Mouse (Mus musculus): ENCODE data around the gene Proser3. TPM values are rescaled to one million over a fixed set of nuclear protein-coding genes. Genes with fewer than 3 reads are reported as not detected.

Proser3 gene
- polyA plus RNA-seq, 1 experiment from 2014 or later: 8.7 TPM

- WGBS: 82% methylated on average over 22 of the region's 22 CpGs
- Histone ChIP-seq H3K36me3 (peaks cover 16% of the 10 kb centered on the region), H3K27me3 (replicated peaks) (no peaks in the 10 kb centered on the region), H3K4me2 (replicated peaks) (peak overlapping the region; percentile 91), H3K9ac (peak overlapping the region; percentile 62), H3K9me3 (no peaks in the 10 kb centered on the region), H3K27ac (0 out of 2 replicates have a peak overlapping the region, but pooled peaks have one; percentile 82), H3K4me1 (replicated peaks) (peaks cover 23% of the 10 kb centered on the region), H3K4me3 (replicated peaks) (peak overlapping the region; percentile 57)
- no peak for ATAC-seq
Measured at GRCm38 (mm10) chr7:30553810-30554584, 1.9 kb upstream of the Proser3 start.

DNA sequence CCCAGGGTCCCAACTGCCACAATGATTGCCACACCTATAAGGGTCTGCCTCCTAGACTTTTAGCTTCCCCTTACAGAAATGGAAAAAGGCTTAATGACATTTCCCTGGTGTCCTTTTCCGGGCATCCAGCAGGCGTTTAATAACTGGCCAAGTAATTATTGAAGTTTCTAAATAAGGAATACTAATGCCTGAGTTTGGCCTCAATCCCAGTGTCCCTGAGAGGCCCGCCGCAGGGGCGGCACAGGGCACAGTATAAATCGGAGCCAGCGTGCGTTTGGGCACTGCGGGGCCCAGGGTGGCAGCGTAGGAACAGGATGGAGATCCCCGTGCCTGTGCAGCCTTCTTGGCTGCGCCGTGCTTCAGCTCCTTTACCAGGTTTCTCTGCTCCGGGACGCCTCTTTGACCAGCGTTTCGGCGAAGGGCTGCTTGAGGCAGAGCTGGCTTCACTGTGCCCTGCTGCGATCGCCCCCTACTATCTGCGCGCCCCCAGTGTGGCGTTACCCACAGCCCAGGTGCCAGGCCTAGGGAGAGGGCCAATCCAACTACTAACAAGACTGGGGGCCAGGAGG lies 1.0 kb upstream of the Proser3 start:
- Histone ChIP-seq H3K4me3 (replicated peaks) (peak overlapping the region; percentile 57), H3K4me2 (replicated peaks) (peak overlapping the region; percentile 91), H3K36me3 (peaks cover 16% of the 10 kb centered on the region), H3K27me3 (replicated peaks) (no peaks in the 10 kb centered on the region), H3K4me1 (replicated peaks) (peaks cover 15% of the 10 kb centered on the region), H3K9me3 (no peaks in the 10 kb centered on the region), H3K9ac (peak overlapping the region; percentile 62), H3K27ac (peak overlapping the region; percentile 82)
- under 1% methylated on average over 23 of the region's 23 CpGs for WGBS
- peak; percentile 40 for ATAC-seq

GRCm38 (mm10) chr7:30551445-30552101 lies 526 bp downstream of the Proser3 start:
- Histone ChIP-seq H3K4me3 (replicated peaks) (peak overlapping the region; percentile 57), H3K27ac (peak overlapping the region; percentile 96), H3K4me2 (replicated peaks) (peak overlapping the region; percentile 52), H3K9me3 (no peaks in the 10 kb centered on the region), H3K27me3 (replicated peaks) (no peaks in the 10 kb centered on the region), H3K9ac (peak overlapping the region; percentile 67), H3K36me3 (peaks cover 14% of the 10 kb centered on the region), H3K4me1 (replicated peaks) (peaks cover 12% of the 10 kb centered on the region)
- ATAC-seq: peak; percentile 72
- WGBS: 2% methylated on average over 10 of the region's 10 CpGs

DNA sequence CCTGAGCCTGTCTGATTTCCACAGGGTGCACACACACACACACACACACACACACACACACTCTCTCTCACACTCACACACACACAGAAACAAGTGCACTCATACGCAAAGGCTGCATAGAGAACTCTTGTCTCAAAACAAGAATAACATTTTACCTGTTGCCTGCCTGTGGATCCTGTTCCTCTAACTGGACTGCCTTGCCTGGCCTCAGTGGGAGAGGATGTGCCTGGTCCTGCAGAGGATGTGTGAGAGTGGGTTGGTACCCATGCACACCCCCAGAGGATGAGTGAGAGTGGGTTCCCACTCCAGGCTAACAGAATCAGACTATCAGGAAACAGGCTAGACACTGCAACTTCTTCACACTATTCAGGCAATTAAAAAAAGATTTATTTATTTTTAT lies 1.5 kb downstream of the Proser3 start:
- WGBS: 100% methylated on average over 1 of the region's 1 CpGs
- H3K4me1 ChIP-seq (replicated peaks): peaks cover 12% of the 10 kb centered on the region
- H3K27me3 ChIP-seq (replicated peaks): no peaks in the 10 kb centered on the region
- no peak overlapping the region for H3K27ac ChIP-seq
- no peaks in the 10 kb centered on the region for H3K9me3 ChIP-seq
- no peak for ATAC-seq
- no peak overlapping the region for H3K9ac ChIP-seq
- H3K4me2 ChIP-seq (replicated peaks): 0 out of 2 replicates have a peak overlapping the region, but pooled peaks have one; percentile 52
- H3K36me3 ChIP-seq: peaks cover 12% of the 10 kb centered on the region; the same call in 1 of the 2 replicates
- no peak overlapping the region for H3K4me3 ChIP-seq (replicated peaks)

DNA sequence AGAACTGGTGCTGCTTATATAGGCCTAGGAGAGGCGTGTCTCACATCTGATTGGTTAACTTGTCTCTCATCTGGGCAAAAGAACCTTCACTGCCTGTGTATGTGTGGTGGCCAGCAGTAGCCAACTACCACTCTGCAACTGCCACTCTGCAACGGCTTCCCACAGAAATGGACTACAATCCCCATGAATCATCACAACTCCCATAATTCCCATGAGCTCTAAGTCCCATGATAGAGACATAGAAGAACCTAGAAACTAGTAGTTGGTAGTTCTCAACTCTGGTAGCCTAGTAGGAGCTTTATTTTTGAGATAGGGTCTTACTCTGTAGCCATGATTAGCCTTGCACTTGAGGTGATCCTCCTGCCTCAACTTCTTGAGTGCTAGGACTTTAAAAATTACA lies 2.2 kb downstream of the Proser3 start:
- peaks cover 12% of the 10 kb centered on the region for H3K4me1 ChIP-seq (replicated peaks)
- no peak overlapping the region for H3K27ac ChIP-seq
- no peak overlapping the region for H3K9ac ChIP-seq
- ATAC-seq: no peak
- H3K4me3 ChIP-seq (replicated peaks): no peak overlapping the region
- H3K4me2 ChIP-seq (replicated peaks): no peak overlapping the region
- 82% methylated on average over 2 of the region's 2 CpGs for WGBS
- H3K27me3 ChIP-seq (replicated peaks): no peaks in the 10 kb centered on the region
- 0 out of 2 replicates have a peak, but pooled peaks cover 9% of the 10 kb centered on the region for H3K36me3 ChIP-seq
- H3K9me3 ChIP-seq: no peaks in the 10 kb centered on the region

- Histone ChIP-seq H3K4me1 (replicated peaks) (no peaks in the 10 kb centered on the region), H3K27me3 (replicated peaks) (no peaks in the 10 kb centered on the region), H3K4me3 (replicated peaks) (no peak overlapping the region), H3K9me3 (no peaks in the 10 kb centered on the region), H3K27ac (no peak overlapping the region), H3K36me3 (peaks cover 18% of the 10 kb centered on the region), H3K9ac (no peak overlapping the region), H3K4me2 (replicated peaks) (no peak overlapping the region)
- ATAC-seq: no peak
- WGBS: 88% methylated on average over 2 of the region's 2 CpGs
Measured at GRCm38 (mm10) chr7:30544327-30544726, 7.8 kb downstream of the Proser3 start.

DNA sequence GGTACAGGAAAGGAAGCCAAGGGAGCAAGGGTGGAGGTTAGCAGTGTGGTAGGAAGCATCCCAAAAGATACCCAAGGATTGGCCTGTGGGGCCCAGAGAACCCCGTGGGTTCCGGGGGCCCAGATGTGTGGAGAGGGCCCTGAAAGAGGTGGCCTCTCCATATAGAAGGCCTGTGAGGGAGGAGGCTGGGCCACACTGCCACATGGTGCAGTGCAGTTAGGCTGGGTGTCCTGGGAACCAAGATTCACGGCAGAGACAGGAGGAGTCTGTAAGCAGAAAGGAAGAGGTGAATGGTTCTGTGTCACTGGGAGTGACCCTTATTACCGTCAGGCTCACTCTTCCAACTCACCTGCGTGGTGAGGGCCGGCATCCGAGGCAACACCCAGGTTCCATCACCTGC lies 11.5 kb downstream of the Proser3 start:
- ATAC-seq: no peak
- no peak overlapping the region for H3K27ac ChIP-seq
- no peaks in the 10 kb centered on the region for H3K4me1 ChIP-seq (replicated peaks)
- H3K9me3 ChIP-seq: no peaks in the 10 kb centered on the region
- H3K9ac ChIP-seq: no peak overlapping the region
- no peaks in the 10 kb centered on the region for H3K27me3 ChIP-seq (replicated peaks)
- H3K4me2 ChIP-seq (replicated peaks): no peak overlapping the region
- no peak overlapping the region for H3K4me3 ChIP-seq (replicated peaks)
- H3K36me3 ChIP-seq: peaks cover 12% of the 10 kb centered on the region
- WGBS: 89% methylated on average over 7 of the region's 7 CpGs

- under 1% methylated on average over 66 of the region's 84 CpGs for WGBS
- ATAC-seq: peak; percentile 96
- H3K27me3 ChIP-seq (replicated peaks): no peaks in the 10 kb centered on the region
- H3K4me3 ChIP-seq (replicated peaks): peak within 1 kb of the TSS; percentile 80
- peak within 1 kb of the TSS; percentile 56; the same call in 1 of the 2 replicates for H3K27ac ChIP-seq
- H3K9me3 ChIP-seq: no peaks in the 10 kb centered on the region
- H3K4me1 ChIP-seq (replicated peaks): peaks cover 15% of the 10 kb centered on the region
- H3K4me2 ChIP-seq (replicated peaks): peak within 1 kb of the TSS; percentile 94
- H3K9ac ChIP-seq: peak within 1 kb of the TSS; percentile 73
- peaks cover 13% of the 10 kb centered on the region for H3K36me3 ChIP-seq
Measured at GRCm38 (mm10) chr7:30534633-30535577, 17.2 kb downstream of the Proser3 start, which contains the start of gene Arhgap33. Gene Arhgap33 (minus strand): TSS chr7:30535060.

DNA sequence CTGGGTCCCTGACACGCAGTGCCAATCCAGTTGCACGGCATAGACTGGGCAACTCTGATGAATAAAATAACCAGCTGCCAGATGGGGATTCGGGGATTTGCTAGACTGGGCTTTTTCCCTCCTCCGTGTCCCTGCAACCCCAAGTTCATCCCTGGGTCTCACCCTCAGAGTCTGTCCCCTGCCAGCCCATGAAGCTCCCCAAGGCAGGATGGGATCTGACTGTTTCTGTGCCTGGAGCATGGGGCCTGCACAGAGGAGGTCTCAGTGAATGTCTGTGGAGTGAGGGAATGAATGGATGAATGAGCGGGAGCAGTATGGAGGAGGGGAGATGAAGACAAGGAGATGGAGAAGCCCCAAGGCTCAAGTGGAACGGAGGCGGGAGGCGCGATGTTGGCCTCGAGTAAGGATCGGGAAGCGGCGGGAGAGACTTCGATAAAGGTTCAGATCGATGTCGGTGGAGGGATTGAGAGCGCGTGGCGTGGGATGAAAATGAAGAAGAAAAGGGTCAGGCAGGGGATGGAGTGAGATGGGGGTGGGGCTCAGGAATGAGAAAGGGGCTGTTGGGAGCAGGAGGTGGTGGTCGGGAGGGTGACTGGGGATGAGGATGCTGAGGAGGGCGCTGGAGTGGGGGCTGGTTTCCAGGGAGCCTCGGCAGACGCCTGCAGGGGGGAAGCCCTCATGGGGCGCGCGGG lies 18.0 kb downstream of the Proser3 start:
- peak overlapping the region; percentile 94 for H3K4me2 ChIP-seq (replicated peaks)
- no peaks in the 10 kb centered on the region for H3K9me3 ChIP-seq
- ATAC-seq: no peak
- H3K36me3 ChIP-seq: peaks cover 18% of the 10 kb centered on the region
- peak overlapping the region; percentile 80 for H3K4me3 ChIP-seq (replicated peaks)
- peaks cover 15% of the 10 kb centered on the region for H3K4me1 ChIP-seq (replicated peaks)
- no peaks in the 10 kb centered on the region for H3K27me3 ChIP-seq (replicated peaks)
- H3K27ac ChIP-seq: 0 out of 2 replicates have a peak overlapping the region, but pooled peaks have one; percentile 56
- H3K9ac ChIP-seq: peak overlapping the region; percentile 73
- 11% methylated on average over 26 of the region's 26 CpGs for WGBS

- H3K4me1 ChIP-seq (replicated peaks): peaks cover 15% of the 10 kb centered on the region
- 0 out of 2 replicates have a peak overlapping the region, but pooled peaks have one; percentile 23 for H3K9ac ChIP-seq
- no peak overlapping the region for H3K4me3 ChIP-seq (replicated peaks)
- H3K36me3 ChIP-seq: peaks cover 20% of the 10 kb centered on the region
- H3K27me3 ChIP-seq (replicated peaks): no peaks in the 10 kb centered on the region
- H3K4me2 ChIP-seq (replicated peaks): peak overlapping the region; percentile 94
- H3K9me3 ChIP-seq: no peaks in the 10 kb centered on the region
- 35% methylated on average over 8 of the region's 8 CpGs for WGBS
- H3K27ac ChIP-seq: no peak overlapping the region
- ATAC-seq: no peak
Measured at GRCm38 (mm10) chr7:30532931-30533330, 19.2 kb downstream of the Proser3 start.

- H3K4me2 ChIP-seq (replicated peaks): 0 out of 2 replicates have a peak overlapping the region, but pooled peaks have one; percentile 19
- no peaks in the 10 kb centered on the region for H3K9me3 ChIP-seq
- peaks cover 20% of the 10 kb centered on the region for H3K36me3 ChIP-seq
- no peak overlapping the region for H3K27ac ChIP-seq
- no peaks in the 10 kb centered on the region for H3K27me3 ChIP-seq (replicated peaks)
- peaks cover 21% of the 10 kb centered on the region for H3K4me1 ChIP-seq (replicated peaks)
- H3K9ac ChIP-seq: no peak overlapping the region
- WGBS: 77% methylated on average over 9 of the region's 9 CpGs
- H3K4me3 ChIP-seq (replicated peaks): no peak overlapping the region
- ATAC-seq: no peak
Measured at GRCm38 (mm10) chr7:30531291-30531815, 20.7 kb downstream of the Proser3 start.

All from intestine, embryonic 15.5 days (tissue).